ENCODE assay signal across 17 mouse cellular contexts in the genomic region with DNA sequence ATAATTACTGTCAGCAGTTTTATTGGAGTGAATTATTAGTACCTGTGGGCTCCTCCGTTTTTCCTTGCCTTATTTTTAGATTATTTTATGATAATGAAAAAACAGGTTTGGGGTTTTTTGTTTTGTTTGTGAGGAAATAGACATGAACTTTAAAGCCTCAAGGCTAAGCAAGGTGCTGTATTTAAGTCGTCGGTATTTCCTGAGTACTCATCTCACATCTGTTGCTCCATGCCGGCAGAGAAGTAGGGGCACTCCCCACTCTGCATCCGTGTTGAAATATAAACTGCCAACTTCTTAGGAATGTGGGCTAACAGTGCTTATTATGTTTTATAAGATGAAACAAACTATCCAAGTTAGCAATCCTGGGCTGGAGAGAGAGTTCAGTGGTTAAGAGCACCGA. TPM values are rescaled to one million over a fixed set of nuclear protein-coding genes. Genes with fewer than 3 reads are reported as not detected.
DNase-seq lines count a peak whose midpoint lies in the region; ATAC-seq lines count a peak whose summit lies in the region.
"Had no signal": no experiment of that assay in that cellular context is flagged by ENCODE, and none has a peak within 500 bp of the region (broad histone marks: within the 10 kb centered on the region; RNA-seq: fewer than 3 reads in every experiment).

No protein-coding gene starts in this region.

- H3K36me3 ChIP-seq in heart, embryonic 13.5 days = peaks cover 61% of the 10 kb centered on the region
- peaks cover 68% of the 10 kb centered on the region for H3K36me3 ChIP-seq in heart, embryonic 12.5 days
- peaks cover 38% of the 10 kb centered on the region for H3K36me3 ChIP-seq in macrophage (ENCODE audit: inconsistent target)

- H3K9ac ChIP-seq in heart, embryonic 13.5 days = no peak overlapping the region
- no peak overlapping the region for H3K9ac ChIP-seq in heart, embryonic 12.5 days
- H3K9ac ChIP-seq: limb, embryonic 12.5 days; lung, embryonic 15.5 days had no signal

- 81% methylated on average over 6 of the region's 6 CpGs for WGBS in heart, embryonic 13.5 days
- WGBS in heart, embryonic 12.5 days = 79% methylated on average over 6 of the region's 6 CpGs
- WGBS in macrophage (ENCODE audit: missing documents) = 41% methylated on average over 6 of the region's 6 CpGs

- H3K27me3 ChIP-seq in heart, embryonic 13.5 days (replicated peaks) = no peaks in the 10 kb centered on the region
- no peaks in the 10 kb centered on the region for H3K27me3 ChIP-seq in heart, embryonic 12.5 days (replicated peaks)
- H3K27me3 ChIP-seq: limb, embryonic 12.5 days; liver, embryonic 13.5 days; lung, embryonic 15.5 days had no signal

- no peak overlapping the region for H3K4me3 ChIP-seq in heart, embryonic 13.5 days
- H3K4me3 ChIP-seq in heart, embryonic 12.5 days = no peak overlapping the region
- H3K4me3 ChIP-seq in macrophage (ENCODE audit: inconsistent target) = peak overlapping the region; percentile 33; the same call in 1 of the 2 replicates
- H3K4me3 ChIP-seq: embryonic facial prominence, embryonic 10.5 days; limb, embryonic 12.5 days; liver, embryonic 13.5 days; lung, embryonic 15.5 days had no signal

- DNase-seq in CD4-positive, CD25-positive, alpha-beta regulatory T cell, adult 2 months (ENCODE audit: low read depth, low spot score) = peak; percentile 25
- no peak for DNase-seq in right cerebral cortex, adult 18-20 months
- no peak for DNase-seq in thymus, postnatal 36 days
- DNase-seq: cerebellum, adult 11-12 months; cerebellum, postnatal 10 days had no signal

- ATAC-seq in heart, embryonic 13.5 days (ENCODE audit: extremely low read depth, insufficient number of reproducible peaks, low FRiP score, low TSS enrichment) = no peak
- ATAC-seq in heart, embryonic 12.5 days (ENCODE audit: insufficient number of reproducible peaks, low FRiP score) = no peak
- peak; percentile 32 for ATAC-seq in granulocyte monocyte progenitor cell, adult 5-6 weeks (replicated peaks; ENCODE audit: poor library complexity, severe bottlenecking)
- ATAC-seq: forebrain, embryonic 16.5 days; hindbrain, postnatal 0 days had no signal

- peaks cover 56% of the 10 kb centered on the region for H3K79me2 ChIP-seq in macrophage (ENCODE audit: inconsistent target)

- no peaks in the 10 kb centered on the region for H3K9me3 ChIP-seq in heart, embryonic 13.5 days
- no peaks in the 10 kb centered on the region for H3K9me3 ChIP-seq in heart, embryonic 12.5 days (replicated peaks)
- H3K9me3 ChIP-seq: embryonic facial prominence, embryonic 10.5 days; limb, embryonic 12.5 days; liver, embryonic 13.5 days; lung, embryonic 15.5 days had no signal

- H3K4me2 ChIP-seq in heart, embryonic 13.5 days = no peak overlapping the region
- no peak overlapping the region for H3K4me2 ChIP-seq in heart, embryonic 12.5 days
- H3K4me2 ChIP-seq: limb, embryonic 12.5 days; lung, embryonic 15.5 days; midbrain, embryonic 11.5 days had no signal

- H3K4me1 ChIP-seq in heart, embryonic 13.5 days = peaks cover 16% of the 10 kb centered on the region
- H3K4me1 ChIP-seq in heart, embryonic 12.5 days (replicated peaks) = peaks cover 17% of the 10 kb centered on the region
- H3K4me1 ChIP-seq: embryonic facial prominence, embryonic 10.5 days; limb, embryonic 12.5 days; lung, embryonic 15.5 days had no signal

- peak overlapping the region; percentile 77; the same call in 1 of the 2 replicates for H3K27ac ChIP-seq in heart, embryonic 13.5 days (replicated peaks)
- H3K27ac ChIP-seq in heart, embryonic 12.5 days (ENCODE audit: poor library complexity, severe bottlenecking) = no peak overlapping the region
- H3K27ac ChIP-seq in macrophage = peak overlapping the region; percentile 99
- H3K27ac ChIP-seq: embryonic facial prominence, embryonic 10.5 days; hindbrain, postnatal 0 days; limb, embryonic 12.5 days had no signal

RNA-seq across cellular contexts. Expression of a gene that starts 11.6 kb away (rescaled TPM):
- polyA plus RNA-seq in heart, embryonic 13.5 days (2015; fragmentation: Nextera tagmentation; extraction: Ambion mirVana) = 1.5 and 1.8 TPM in 2 replicates
- 1.5 TPM in 1 of 2 replicates, not detected in the other for polyA plus RNA-seq in heart, embryonic 12.5 days (2016; fragmentation: Nextera tagmentation; extraction: Ambion mirVana)
- 1.3 and 7.0 TPM in 2 replicates for total RNA-seq in granulocyte monocyte progenitor cell, adult 5-6 weeks (2014; fragmentation: Nextera tagmentation)
- total RNA-seq in granulocyte monocyte progenitor cell, adult 5-6 weeks (2017) = 1.4 TPM in 1 of 2 replicates, not detected in the other
- 1 to 10 TPM in 13 of 26 experiments, not detected in 13; 1.4 to 3.6 (median 2.2) TPM for total RNA-seq in macrophage (2018; cell fraction: chromatin; rRNA removed)
- total RNA-seq in macrophage (2018; cell fraction: cytosol; rRNA removed) = under 1 TPM in 19 of 26 experiments, not detected in 7; 0.15 to 0.96 (median 0.44) TPM
- 1 to 10 TPM in 8 of 26 experiments, under 1 TPM in 2, not detected in 16; 0.91 to 2.8 (median 1.4) TPM for total RNA-seq in macrophage (2018; cell fraction: nucleus; rRNA removed)
- 1.2 TPM in 1 of 3 replicates, not detected in the others for polyA plus RNA-seq in macrophage (2018)
- total RNA-seq: heart, postnatal 10 days had no signal

RNA-seq across cellular contexts. Expression of a gene that starts 11.7 kb away (rescaled TPM):
- polyA plus RNA-seq in heart, embryonic 13.5 days (2015; fragmentation: Nextera tagmentation; extraction: Ambion mirVana) = 4.2 and 4.9 TPM in 2 replicates
- 6.5 and 7.8 TPM in 2 replicates for polyA plus RNA-seq in heart, embryonic 12.5 days (2016; fragmentation: Nextera tagmentation; extraction: Ambion mirVana)
- 9.9 and 10.0 TPM in 2 replicates for total RNA-seq in granulocyte monocyte progenitor cell, adult 5-6 weeks (2014; fragmentation: Nextera tagmentation)
- 8.2 and 11.8 TPM in 2 replicates for total RNA-seq in granulocyte monocyte progenitor cell, adult 5-6 weeks (2017)
- total RNA-seq in macrophage (2018; cell fraction: chromatin; rRNA removed) = 10 to 100 TPM in 15 of 26 experiments, 1 to 10 TPM in 11; 6.1 to 25.0 (median 10.5) TPM
- total RNA-seq in macrophage (2018; cell fraction: cytosol; rRNA removed) = 10 to 100 TPM in 11 of 26 experiments, 1 to 10 TPM in 15; 4.8 to 12.7 (median 9.6) TPM
- 10 to 100 TPM in 22 of 26 experiments, 1 to 10 TPM in 4; 7.4 to 32.0 (median 14.0) TPM for total RNA-seq in macrophage (2018; cell fraction: nucleus; rRNA removed)
- 4.2 to 8.0 TPM (median 6.2 TPM) in 3 replicates for polyA plus RNA-seq in macrophage (2018)

RNA-seq across cellular contexts. Expression of a gene that starts 12.4 kb away (rescaled TPM):
- 7.4 and 8.8 TPM in 2 replicates for polyA plus RNA-seq in heart, embryonic 13.5 days (2015; fragmentation: Nextera tagmentation; extraction: Ambion mirVana)
- polyA plus RNA-seq in heart, embryonic 12.5 days (2016; fragmentation: Nextera tagmentation; extraction: Ambion mirVana) = 6.5 and 7.9 TPM in 2 replicates
- 0.77 and 1.6 TPM in 2 replicates for total RNA-seq in granulocyte monocyte progenitor cell, adult 5-6 weeks (2014; fragmentation: Nextera tagmentation)
- 0.69 and 6.2 TPM in 2 replicates for total RNA-seq in granulocyte monocyte progenitor cell, adult 5-6 weeks (2017)
- 1 to 10 TPM in 23 of 26 experiments, under 1 TPM in 3; 0.78 to 6.6 (median 2.3) TPM for total RNA-seq in macrophage (2018; cell fraction: chromatin; rRNA removed)
- 1 to 10 TPM; 2.0 to 5.4 (median 3.8) TPM for total RNA-seq in macrophage (2018; cell fraction: cytosol; rRNA removed)
- total RNA-seq in macrophage (2018; cell fraction: nucleus; rRNA removed) = 1 to 10 TPM in 25 of 26 experiments, under 1 TPM in 1; 0.54 to 7.0 (median 3.0) TPM
- polyA plus RNA-seq in macrophage (2018) = 1.4 to 3.0 TPM (median 2.9 TPM) in 3 replicates

RNA-seq across cellular contexts. Expression of a gene that starts 12.6 kb away (rescaled TPM):
- polyA plus RNA-seq in heart, embryonic 13.5 days (2015; fragmentation: Nextera tagmentation; extraction: Ambion mirVana) = 11.4 and 14.5 TPM in 2 replicates
- polyA plus RNA-seq in heart, embryonic 12.5 days (2016; fragmentation: Nextera tagmentation; extraction: Ambion mirVana) = 13.5 and 16.6 TPM in 2 replicates
- total RNA-seq in granulocyte monocyte progenitor cell, adult 5-6 weeks (2014; fragmentation: Nextera tagmentation) = 23.1 and 23.8 TPM in 2 replicates
- total RNA-seq in granulocyte monocyte progenitor cell, adult 5-6 weeks (2017) = 41.5 and 45.6 TPM in 2 replicates
- total RNA-seq in macrophage (2018; cell fraction: chromatin; rRNA removed) = 10 to 100 TPM in 18 of 26 experiments, 1 to 10 TPM in 8; 3.2 to 34.3 (median 19.6) TPM
- 1 to 10 TPM; 3.7 to 9.8 (median 7.3) TPM for total RNA-seq in macrophage (2018; cell fraction: cytosol; rRNA removed)
- 10 to 100 TPM in 14 of 26 experiments, 1 to 10 TPM in 12; 1.9 to 18.3 (median 10.2) TPM for total RNA-seq in macrophage (2018; cell fraction: nucleus; rRNA removed)
- polyA plus RNA-seq in macrophage (2018) = 6.1 to 9.4 TPM (median 7.9 TPM) in 3 replicates

RNA-seq across cellular contexts. Expression of a gene that starts 23.9 kb away (rescaled TPM):
- polyA plus RNA-seq in heart, embryonic 13.5 days (2015; fragmentation: Nextera tagmentation; extraction: Ambion mirVana) = 34.0 and 35.2 TPM in 2 replicates
- polyA plus RNA-seq in heart, embryonic 12.5 days (2016; fragmentation: Nextera tagmentation; extraction: Ambion mirVana) = 36.1 and 41.1 TPM in 2 replicates
- total RNA-seq in granulocyte monocyte progenitor cell, adult 5-6 weeks (2014; fragmentation: Nextera tagmentation) = 72.5 and 101 TPM in 2 replicates
- total RNA-seq in granulocyte monocyte progenitor cell, adult 5-6 weeks (2017) = 33.9 and 34.1 TPM in 2 replicates
- 100 to 1,000 TPM in 3 of 26 experiments, 10 to 100 TPM in 23; 15.2 to 104 (median 48.8) TPM for total RNA-seq in macrophage (2018; cell fraction: chromatin; rRNA removed)
- total RNA-seq in macrophage (2018; cell fraction: cytosol; rRNA removed) = 10 to 100 TPM; 49.5 to 86.1 (median 69.7) TPM
- 100 to 1,000 TPM in 7 of 26 experiments, 10 to 100 TPM in 19; 26.6 to 156 (median 58.8) TPM for total RNA-seq in macrophage (2018; cell fraction: nucleus; rRNA removed)
- 62.3 to 107 TPM (median 75.6 TPM) in 3 replicates for polyA plus RNA-seq in macrophage (2018)
